Mouse (Mus musculus): ENCODE measurements around the gene Atxn1.

Atxn1 gene

GRCm38 (mm10) chr13:45836377-45837054, 128.3 kb downstream of the Atxn1 start:
- no peak for DNase-seq (ENCODE audit: extremely low read depth, insufficient read length, low spot score)

GRCm38 (mm10) chr13:45834300-45834699, 130.5 kb downstream of the Atxn1 start:
- no peak for DNase-seq (ENCODE audit: extremely low read depth, insufficient read length, low spot score)

- no peak for DNase-seq (ENCODE audit: extremely low read depth, insufficient read length, low spot score)
Observed at GRCm38 (mm10) chr13:45832695-45833350, 132.0 kb downstream of the Atxn1 start.

GRCm38 (mm10) chr13:45829341-45829936, 135.4 kb downstream of the Atxn1 start:
- DNase-seq (ENCODE audit: extremely low read depth, insufficient read length, low spot score), result no peak

- peak; percentile 33 for DNase-seq (ENCODE audit: extremely low read depth, insufficient read length, low spot score)
Observed at GRCm38 (mm10) chr13:45828035-45828434, 136.8 kb downstream of the Atxn1 start.

GRCm38 (mm10) chr13:45827619-45828018, 137.2 kb downstream of the Atxn1 start:
- peak; percentile 77 for DNase-seq (ENCODE audit: extremely low read depth, insufficient read length, low spot score)

GRCm38 (mm10) chr13:45827046-45827596, 137.7 kb downstream of the Atxn1 start:
- DNase-seq (ENCODE audit: extremely low read depth, insufficient read length, low spot score), result no peak

GRCm38 (mm10) chr13:45822491-45822829, 142.3 kb downstream of the Atxn1 start:
- DNase-seq (ENCODE audit: extremely low read depth, insufficient read length, low spot score), result no peak

GRCm38 (mm10) chr13:45821764-45822490, 142.9 kb downstream of the Atxn1 start:
- DNase-seq (ENCODE audit: extremely low read depth, insufficient read length, low spot score), result no peak

- DNase-seq (ENCODE audit: extremely low read depth, insufficient read length, low spot score), result no peak
Observed at GRCm38 (mm10) chr13:45820473-45821230, 144.2 kb downstream of the Atxn1 start.

GRCm38 (mm10) chr13:45816670-45817069, 148.1 kb downstream of the Atxn1 start:
- no peak for DNase-seq (ENCODE audit: extremely low read depth, insufficient read length, low spot score)

- DNase-seq (ENCODE audit: extremely low read depth, insufficient read length, low spot score), result no peak
Observed at GRCm38 (mm10) chr13:45809777-45810410, 154.9 kb downstream of the Atxn1 start.

- no peak for DNase-seq (ENCODE audit: extremely low read depth, insufficient read length, low spot score)
Observed at GRCm38 (mm10) chr13:45807593-45808043, 157.2 kb downstream of the Atxn1 start.

GRCm38 (mm10) chr13:45806600-45807525, 157.9 kb downstream of the Atxn1 start:
- no peak for DNase-seq (ENCODE audit: extremely low read depth, insufficient read length, low spot score)

- DNase-seq (ENCODE audit: extremely low read depth, insufficient read length, low spot score), result no peak
Observed at GRCm38 (mm10) chr13:45805915-45806599, 158.8 kb downstream of the Atxn1 start.

- no peak for DNase-seq (ENCODE audit: extremely low read depth, insufficient read length, low spot score)
Observed at GRCm38 (mm10) chr13:45802620-45803410, 162.0 kb downstream of the Atxn1 start.

GRCm38 (mm10) chr13:45798248-45798647, 166.6 kb downstream of the Atxn1 start:
- DNase-seq (ENCODE audit: extremely low read depth, insufficient read length, low spot score), result no peak
